Mouse (Mus musculus) forebrain, embryonic 14.5 days (tissue): ENCODE results near the gene Kat6b. TPM values are rescaled to one million over a fixed set of nuclear protein-coding genes. Genes with fewer than 3 reads are reported as not detected.

Source experiments
- ATAC-seq: fragments of 200-750 bp; cut with Nextera tagmentation; 2 replicates; pipeline ENCODE4 v1.8.0; 2017; ENCODE audit warnings: mild to moderate bottlenecking, moderate library complexity
- DNase-seq: peaks from one replicate; pipeline ENCODE4 v3.0.0-alpha.2; 2015; ENCODE audit warnings: low spot score
- H3K27ac ChIP-seq: fragments of 300-500 bp; sonication (generic); 2 replicates; pipeline ENCODE4 v1.5.1; 2014; ENCODE audit warnings: low read depth, mild to moderate bottlenecking, control low read depth, low read length, moderate library complexity
- H3K27me3 ChIP-seq: fragments of 300-500 bp; sonication (generic); replicated peaks from 2 replicates; pipeline ENCODE4 v1.6.1; 2014; ENCODE audit warnings: low read length, control low read depth, mixed read lengths; ENCODE audit not compliant: control insufficient read depth, insufficient read depth
- H3K36me3 ChIP-seq: fragments of 300-500 bp; sonication (generic); 2 replicates; pipeline ENCODE4 v1.6.1; 2014; ENCODE audit warnings: low read length, control low read depth; ENCODE audit not compliant: control insufficient read depth, insufficient read depth
- H3K4me1 ChIP-seq: fragments of 300-500 bp; sonication (generic); 2 replicates; pipeline ENCODE4 v1.6.1; 2014; ENCODE audit warnings: antibody characterized with exemption, low read length, control low read depth; ENCODE audit not compliant: control insufficient read depth, insufficient read depth
- H3K4me2 ChIP-seq: fragments of 300-500 bp; sonication (generic); 2 replicates; pipeline ENCODE4 v1.6.1; 2014; ENCODE audit warnings: mild to moderate bottlenecking, control low read depth, low read length
- H3K4me3 ChIP-seq: fragments of 300-500 bp; sonication (generic); 2 replicates; pipeline ENCODE4 v1.5.1; 2014; ENCODE audit warnings: low read depth, low read length, control low read depth
- H3K9ac ChIP-seq: fragments of 300-500 bp; sonication (generic); 2 replicates; pipeline ENCODE4 v1.6.1; 2014; ENCODE audit warnings: mild to moderate bottlenecking, low read length, control low read depth, moderate library complexity
- H3K9me3 ChIP-seq: fragments of 300-500 bp; sonication (generic); replicated peaks from 2 replicates; pipeline ENCODE4 v1.6.1; 2016; ENCODE audit warnings: low read length, control low read depth, mixed read lengths; ENCODE audit not compliant: control insufficient read depth
- WGBS: fragments of 180-500 bp; shearing (Covaris S2); extraction: QIAGEN DNeasy Blood & Tissue Kit; methylation state at CpG from one replicate; pipeline ENCODE4 v1.1.7; 2014; 5-methylcytosine and 5-hydroxymethylcytosine counted together
- polyA plus RNA-seq: library from polyadenylated mRNA; unstranded; fragments of >200 nt; fragmentation: Nextera tagmentation; extraction: Ambion mirVana; gene quantifications from 2 replicates; pipeline ENCODE4 v1.2.1, GENCODE M21; 2014

The Kat6b gene
- polyA plus RNA-seq, 1 experiment from 2014 or later = 28.8 TPM

DNA sequence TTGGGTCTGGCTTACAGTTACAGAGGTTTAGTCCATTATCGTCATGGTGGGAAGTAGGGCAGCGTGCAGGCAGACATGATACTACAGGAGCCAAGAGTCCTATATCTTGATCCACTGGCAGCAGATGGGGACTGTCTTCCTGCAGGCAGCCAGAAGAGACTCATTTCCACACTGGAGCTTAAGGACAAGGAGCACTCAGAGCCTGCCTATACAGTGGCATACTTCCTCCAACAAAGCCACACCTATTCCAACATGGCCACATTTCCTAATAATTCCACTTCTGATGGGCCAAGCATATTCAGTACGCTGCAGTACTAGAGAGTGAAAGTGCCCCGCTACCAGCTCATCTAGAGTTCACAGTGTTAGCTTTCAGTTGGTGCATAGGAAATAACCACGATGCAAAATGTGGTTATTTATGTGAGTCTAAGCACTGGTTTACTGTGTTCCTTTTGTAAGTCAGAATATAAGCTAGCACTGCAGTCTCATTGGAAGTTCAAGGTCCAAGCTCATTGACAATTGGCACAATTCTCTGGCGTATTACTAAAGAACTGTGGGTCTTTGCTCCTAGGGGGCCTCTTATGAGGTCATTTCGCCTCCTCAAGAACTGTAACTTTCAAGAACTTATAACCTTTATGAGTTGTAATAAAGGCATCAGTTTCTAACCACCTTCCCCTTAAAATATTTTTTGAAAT lies 86.2 kb downstream of the Kat6b start:
- 89% methylated on average over 7 of the region's 7 CpGs for WGBS
- Histone ChIP-seq H3K9ac (no peak overlapping the region), H3K4me1 (0 out of 2 replicates have a peak, but pooled peaks cover 11% of the 10 kb centered on the region), H3K36me3 (no peaks in the 10 kb centered on the region), H3K27me3 (no peaks in the 10 kb centered on the region), H3K27ac (peak overlapping the region; percentile 17; the same call in 1 of the 2 replicates), H3K9me3 (no peaks in the 10 kb centered on the region), H3K4me2 (no peak overlapping the region), H3K4me3 (no peak overlapping the region)
- no peak for DNase-seq
- no peak for ATAC-seq

DNA sequence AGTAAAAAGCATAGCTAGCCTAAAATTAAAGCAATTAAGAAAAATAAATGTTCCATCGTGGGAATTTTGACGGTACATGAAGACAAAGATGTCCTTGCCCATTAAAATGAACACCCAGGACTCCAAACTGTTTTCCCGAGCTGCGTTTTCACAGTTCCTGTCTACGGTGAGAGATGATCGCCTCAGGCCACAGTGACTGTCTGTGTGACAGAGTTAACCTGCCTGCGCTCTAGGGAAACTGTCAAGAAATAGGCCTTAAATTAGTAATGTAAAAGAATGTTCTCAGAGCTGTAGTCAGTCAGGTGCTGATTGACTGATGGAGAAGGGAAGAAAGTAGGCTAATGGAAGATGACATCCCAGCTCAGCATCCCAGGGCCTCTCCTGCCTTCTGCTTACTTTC lies 87.6 kb downstream of the Kat6b start:
- no peak overlapping the region; the same call in 1 of the 2 replicates for H3K27ac ChIP-seq
- no peaks in the 10 kb centered on the region for H3K9me3 ChIP-seq
- ATAC-seq (no peak), DNase-seq (no peak)
- no peaks in the 10 kb centered on the region for H3K27me3 ChIP-seq
- no peak overlapping the region for H3K9ac ChIP-seq
- WGBS = 63% methylated on average over 7 of the region's 7 CpGs
- H3K4me3 ChIP-seq = no peak overlapping the region
- H3K36me3 ChIP-seq = no peaks in the 10 kb centered on the region
- 0 out of 2 replicates have a peak, but pooled peaks cover 9% of the 10 kb centered on the region for H3K4me1 ChIP-seq
- H3K4me2 ChIP-seq = no peak overlapping the region

DNA sequence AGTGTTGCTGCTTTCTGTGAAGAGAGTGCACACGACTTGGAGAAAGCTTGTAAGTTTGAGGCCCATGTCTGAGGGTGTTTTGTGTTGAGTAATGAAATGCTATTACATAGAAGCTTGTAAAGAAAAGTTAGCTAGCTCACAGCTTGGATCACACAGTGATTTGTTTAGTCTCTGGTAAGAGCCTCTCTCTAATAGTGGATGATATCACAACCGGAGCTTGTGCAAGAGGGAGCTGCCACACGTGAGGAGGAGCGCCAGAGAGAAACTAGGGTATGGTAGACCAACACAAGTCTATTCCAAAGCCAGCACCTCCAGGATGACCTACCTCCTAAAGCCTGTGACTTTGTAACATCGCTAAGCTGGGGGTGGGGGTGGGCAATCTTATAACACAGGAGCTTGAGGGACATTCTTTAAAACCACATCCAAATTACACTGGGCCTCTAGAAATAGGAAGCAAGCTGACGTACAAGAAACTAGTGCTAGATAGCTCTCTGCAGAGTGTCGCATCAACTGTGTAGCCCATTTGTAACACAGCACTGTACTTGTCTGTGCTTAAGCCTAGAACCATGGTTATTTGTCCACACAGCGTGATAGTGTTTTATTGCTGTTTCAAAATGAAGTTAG lies 93.6 kb downstream of the Kat6b start:
- Histone ChIP-seq H3K4me2 (no peak overlapping the region), H3K9me3 (no peaks in the 10 kb centered on the region), H3K4me3 (no peak overlapping the region), H3K27me3 (no peaks in the 10 kb centered on the region), H3K36me3 (no peaks in the 10 kb centered on the region), H3K9ac (no peak overlapping the region), H3K4me1 (peaks cover 4% of the 10 kb centered on the region; the same call in 1 of the 2 replicates), H3K27ac (no peak overlapping the region)
- DNase-seq = no peak
- ATAC-seq = no peak
- WGBS = 85% methylated on average over 8 of the region's 8 CpGs

DNA sequence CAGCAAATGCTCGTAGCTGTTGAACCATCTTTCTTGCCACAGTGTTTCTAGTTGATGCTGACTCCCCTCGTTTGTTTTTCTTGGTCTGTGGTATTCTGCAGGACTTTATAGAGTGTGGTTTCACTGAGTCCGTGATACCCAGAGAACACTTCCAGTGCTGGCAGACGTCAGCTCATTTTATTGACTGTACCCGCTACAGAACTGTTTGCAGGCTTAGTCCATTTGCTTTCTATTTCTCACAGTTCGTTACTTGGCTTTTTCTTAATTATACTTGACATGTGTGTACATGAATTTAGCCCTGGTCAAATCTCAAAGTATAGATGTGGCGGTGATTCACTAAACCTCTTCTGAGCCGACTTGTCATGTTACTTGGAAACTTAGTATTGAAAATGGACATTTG lies 95.6 kb downstream of the Kat6b start:
- ATAC-seq (no peak), DNase-seq (no peak)
- H3K4me1 ChIP-seq = peaks cover 13% of the 10 kb centered on the region; the same call in 1 of the 2 replicates
- no peak overlapping the region for H3K27ac ChIP-seq
- no peaks in the 10 kb centered on the region for H3K9me3 ChIP-seq
- H3K4me2 ChIP-seq = no peak overlapping the region
- no peaks in the 10 kb centered on the region for H3K36me3 ChIP-seq
- H3K4me3 ChIP-seq = no peak overlapping the region
- WGBS = 60% methylated on average over 8 of the region's 8 CpGs
- H3K27me3 ChIP-seq = no peaks in the 10 kb centered on the region
- no peak overlapping the region for H3K9ac ChIP-seq

DNA sequence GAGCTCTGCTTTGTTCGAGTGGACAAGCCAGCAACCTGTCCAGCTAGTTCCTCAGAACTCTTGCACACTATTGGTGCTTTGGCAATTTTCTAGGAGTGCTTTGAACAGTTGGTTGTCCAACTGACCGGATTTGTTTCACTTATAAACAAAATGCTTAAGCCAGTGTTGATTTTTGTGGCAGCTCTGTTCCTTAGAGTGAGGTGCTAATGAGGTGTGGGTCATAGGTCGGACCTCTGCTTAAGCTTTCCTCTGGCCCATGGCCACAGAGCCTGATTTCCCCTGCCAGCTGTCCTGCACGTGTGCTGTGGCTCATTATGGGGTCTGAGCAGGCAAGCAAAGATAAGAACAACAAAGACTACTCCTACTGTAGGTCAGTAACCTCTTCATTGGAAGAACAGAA lies 100.0 kb downstream of the Kat6b start:
- Histone ChIP-seq H3K4me3 (no peak overlapping the region), H3K4me1 (peaks cover 35% of the 10 kb centered on the region), H3K4me2 (no peak overlapping the region), H3K27me3 (no peaks in the 10 kb centered on the region), H3K9me3 (no peaks in the 10 kb centered on the region), H3K9ac (no peak overlapping the region), H3K36me3 (no peaks in the 10 kb centered on the region), H3K27ac (no peak overlapping the region)
- ATAC-seq = peak; percentile 67
- 5% methylated on average over 4 of the region's 4 CpGs for WGBS
- no peak for DNase-seq

DNA sequence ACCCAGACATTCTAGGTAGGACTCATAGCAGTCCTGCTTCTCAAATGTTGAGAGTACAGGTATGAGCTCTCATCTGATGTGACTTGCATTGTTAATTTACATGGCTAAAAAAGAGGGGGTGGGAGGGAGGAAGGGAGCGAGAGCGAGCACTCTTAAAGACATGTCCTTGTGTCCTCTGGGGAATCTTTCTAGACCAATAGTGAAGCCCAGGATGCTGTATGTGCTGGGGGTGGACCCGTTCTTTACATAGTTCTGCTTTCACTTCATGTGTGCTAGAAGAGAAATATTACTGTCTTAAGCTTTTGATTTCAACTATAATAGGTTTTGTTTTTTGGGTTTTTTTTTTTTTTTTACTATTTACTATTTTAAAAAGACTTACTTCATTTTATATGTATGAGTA lies 101.1 kb downstream of the Kat6b start:
- Histone ChIP-seq H3K4me3 (no peak overlapping the region), H3K27me3 (no peaks in the 10 kb centered on the region), H3K36me3 (no peaks in the 10 kb centered on the region), H3K9ac (no peak overlapping the region), H3K9me3 (no peaks in the 10 kb centered on the region), H3K4me2 (no peak overlapping the region), H3K4me1 (peaks cover 42% of the 10 kb centered on the region), H3K27ac (no peak overlapping the region)
- DNase-seq (no peak), ATAC-seq (no peak)
- WGBS = 81% methylated on average over 3 of the region's 3 CpGs

DNA sequence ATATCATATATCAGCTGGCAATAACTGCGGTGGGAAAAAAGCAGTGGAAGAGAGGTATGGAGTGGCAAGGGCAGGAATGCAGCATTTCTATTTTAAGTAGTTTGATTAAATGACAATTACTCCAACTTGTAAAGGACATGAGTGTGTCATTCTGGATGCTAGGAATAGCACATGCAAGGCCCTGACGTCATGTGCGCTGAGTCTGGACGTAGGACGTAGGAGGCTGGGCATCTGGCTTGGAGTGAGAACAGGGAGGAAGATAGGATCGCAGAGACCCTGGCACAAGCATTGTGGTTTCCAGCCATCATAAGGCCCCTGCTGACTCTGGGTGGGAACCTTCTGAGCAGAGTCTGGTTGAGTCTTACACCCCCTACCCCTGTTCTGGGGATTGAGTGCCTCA lies 101.8 kb downstream of the Kat6b start:
- DNase-seq = no peak
- no peak for ATAC-seq
- Histone ChIP-seq H3K4me1 (peaks cover 42% of the 10 kb centered on the region), H3K4me2 (no peak overlapping the region), H3K4me3 (no peak overlapping the region), H3K36me3 (no peaks in the 10 kb centered on the region), H3K27me3 (no peaks in the 10 kb centered on the region), H3K9ac (no peak overlapping the region), H3K9me3 (no peaks in the 10 kb centered on the region), H3K27ac (peak overlapping the region; percentile 64; the same call in 1 of the 2 replicates)
- WGBS = 56% methylated on average over 6 of the region's 6 CpGs

DNA sequence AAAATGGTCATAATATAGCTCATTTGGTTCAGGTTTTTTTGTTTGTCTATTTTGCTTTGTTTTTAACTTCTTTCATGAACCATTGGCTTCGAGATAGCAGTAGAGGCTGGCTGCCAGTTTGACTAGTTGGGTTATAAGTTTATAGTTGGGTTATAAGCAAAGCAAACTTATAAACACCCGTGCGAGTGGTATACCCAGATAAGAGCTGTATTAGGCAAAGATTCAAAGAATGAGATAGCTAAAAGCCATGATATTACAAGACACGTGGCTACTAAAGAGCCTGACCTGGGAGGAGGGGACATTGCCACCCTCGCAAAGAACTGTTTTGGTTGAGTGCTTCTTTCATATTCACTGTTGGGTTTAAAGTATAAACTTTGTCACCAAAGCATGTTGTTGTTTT lies 102.6 kb downstream of the Kat6b start:
- ATAC-seq (no peak), DNase-seq (no peak)
- 80% methylated on average over 5 of the region's 5 CpGs for WGBS
- Histone ChIP-seq H3K4me3 (no peak overlapping the region), H3K4me1 (peaks cover 42% of the 10 kb centered on the region), H3K4me2 (no peak overlapping the region), H3K36me3 (no peaks in the 10 kb centered on the region), H3K9me3 (no peaks in the 10 kb centered on the region), H3K9ac (no peak overlapping the region), H3K27me3 (no peaks in the 10 kb centered on the region), H3K27ac (no peak overlapping the region)

DNA sequence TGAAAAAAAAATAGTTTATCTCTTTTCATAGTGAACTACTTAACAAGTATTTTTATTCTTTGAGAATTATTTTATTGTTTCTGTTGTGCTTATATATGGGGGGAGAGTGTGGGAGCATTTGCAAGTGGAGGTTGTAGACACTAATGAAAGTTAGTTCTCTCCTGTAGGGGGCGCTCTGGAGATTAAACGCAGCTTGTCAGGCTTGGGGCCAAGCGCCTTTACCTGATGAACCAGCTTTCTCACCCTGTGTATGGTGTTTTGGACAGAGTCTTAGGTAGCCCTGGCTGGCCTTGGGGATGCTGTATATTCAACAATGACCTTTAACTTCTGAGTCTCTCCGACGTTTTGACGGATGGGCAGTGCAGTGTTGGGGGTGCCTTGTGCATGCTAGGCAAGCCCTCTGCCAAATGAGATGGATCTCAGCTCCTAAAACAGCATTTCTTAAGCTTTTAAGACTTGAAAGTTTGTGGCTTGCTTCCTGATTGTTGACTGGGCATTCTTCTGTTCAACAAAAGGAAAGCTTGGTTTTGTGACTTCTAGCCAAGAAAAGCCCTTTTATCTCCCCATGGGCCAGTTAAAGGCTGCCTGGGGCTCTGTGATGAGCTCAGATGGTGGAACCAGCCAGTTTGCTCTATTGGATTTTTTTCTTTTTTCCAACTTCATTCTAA lies 103.4 kb downstream of the Kat6b start:
- Histone ChIP-seq H3K9me3 (no peaks in the 10 kb centered on the region), H3K27ac (no peak overlapping the region), H3K4me1 (peaks cover 40% of the 10 kb centered on the region), H3K4me2 (no peak overlapping the region), H3K36me3 (no peaks in the 10 kb centered on the region), H3K27me3 (no peaks in the 10 kb centered on the region), H3K9ac (no peak overlapping the region), H3K4me3 (no peak overlapping the region)
- WGBS = 3% methylated on average over 6 of the region's 6 CpGs
- DNase-seq = no peak
- no peak for ATAC-seq
